Mouse (Mus musculus) kidney, embryonic 16.5 days (tissue): ENCODE measurements around the gene Neurl4. TPM values are rescaled to one million over a fixed set of nuclear protein-coding genes. Genes with fewer than 3 reads are reported as not detected.

Source experiments
- ATAC-seq: fragments of 200-750 bp; cut with Nextera tagmentation; 2 replicates; pipeline ENCODE4 v1.8.0; 2017; ENCODE audit warnings: moderate TSS enrichment; ENCODE audit not compliant: low FRiP score, low TSS enrichment
- H3K27ac ChIP-seq: fragments of 300-500 bp; sonication (generic); 2 replicates; pipeline ENCODE4 v1.5.1; 2014; ENCODE audit warnings: low read length
- H3K27me3 ChIP-seq: fragments of 300-500 bp; sonication (generic); 2 replicates; pipeline ENCODE4 v1.6.1; 2014; ENCODE audit warnings: low read length, control low read depth, mixed read lengths; ENCODE audit not compliant: insufficient read depth
- H3K36me3 ChIP-seq: fragments of 300-500 bp; sonication (generic); 2 replicates; pipeline ENCODE4 v1.6.1; 2014; ENCODE audit warnings: low read length, control low read depth, mixed read lengths; ENCODE audit not compliant: insufficient read depth
- H3K4me1 ChIP-seq: fragments of 300-500 bp; sonication (generic); 2 replicates; pipeline ENCODE4 v1.6.1; 2014; ENCODE audit warnings: low read length, control low read depth, mixed read lengths; ENCODE audit not compliant: insufficient read depth
- H3K4me2 ChIP-seq: fragments of 300-500 bp; sonication (generic); replicated peaks from 2 replicates; pipeline ENCODE4 v1.6.1; 2014; ENCODE audit warnings: low read depth, low read length
- H3K4me3 ChIP-seq: fragments of 300-500 bp; sonication (generic); 2 replicates; pipeline ENCODE4 v1.5.1; 2014; ENCODE audit warnings: mild to moderate bottlenecking, low read length
- H3K9ac ChIP-seq: fragments of 300-500 bp; sonication (generic); replicated peaks from 2 replicates; pipeline ENCODE4 v1.6.1; 2014; ENCODE audit warnings: low read length
- H3K9me3 ChIP-seq: fragments of 300-500 bp; sonication (generic); 2 replicates; pipeline ENCODE4 v1.6.1; 2016; ENCODE audit warnings: low read length, control low read depth
- WGBS: fragments of 180-500 bp; shearing (Covaris S2); extraction: QIAGEN DNeasy Blood & Tissue Kit; methylation state at CpG from one replicate; pipeline ENCODE4 v1.1.7; 2014; 5-methylcytosine and 5-hydroxymethylcytosine counted together
- microRNA-seq: library from miRNA; unstranded; fragments of <30 nt; microRNA quantifications from one replicate; pipeline ENCODE4, GENCODE M21; 2016
- polyA plus RNA-seq: library from polyadenylated mRNA; unstranded; fragments of >200 nt; fragmentation: Nextera tagmentation; extraction: Ambion mirVana; gene quantifications from 2 replicates; pipeline ENCODE4 v1.2.1, GENCODE M21; 2015

Gene Neurl4
- polyA plus RNA-seq, 1 experiment from 2014 or later = 12.8 TPM

DNA sequence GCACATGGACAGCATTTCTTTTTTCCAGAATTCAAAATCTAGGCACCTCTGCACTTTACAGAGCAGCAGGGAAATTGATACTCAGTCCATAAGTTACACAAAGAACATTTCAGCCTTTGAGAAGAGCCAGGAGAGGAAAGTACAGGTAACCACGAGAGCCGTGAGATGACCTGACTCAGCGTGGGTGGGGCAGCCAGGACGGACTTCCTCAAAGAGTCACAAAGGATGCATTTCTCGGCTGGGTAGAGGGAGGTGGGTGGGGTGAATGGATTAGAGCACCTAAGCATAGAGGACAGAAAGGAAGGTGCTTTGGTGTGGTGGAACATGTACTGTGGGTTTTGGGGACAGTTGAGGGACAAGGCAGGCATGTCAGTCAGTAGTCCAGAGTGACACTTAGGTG lies 61.0 kb downstream of the Neurl4 start:
- WGBS = 26% methylated on average over 5 of the region's 5 CpGs
- Histone ChIP-seq H3K36me3 (no peaks in the 10 kb centered on the region), H3K4me1 (peaks cover 6% of the 10 kb centered on the region; the same call in 1 of the 2 replicates), H3K27me3 (peaks cover 43% of the 10 kb centered on the region), H3K9me3 (no peaks in the 10 kb centered on the region), H3K4me2 (no peak overlapping the region), H3K4me3 (no peak overlapping the region), H3K27ac (no peak overlapping the region), H3K9ac (no peak overlapping the region)
- no peak for ATAC-seq

Small RNA genes within 50 kb of the gene (microRNA-seq; reads per million reads assigned to microRNA genes)
- gene Mir6924 = not detected

Other genes with a start within 250 kb of the Neurl4 start
- 0.19 TPM in 1 of 2 replicates, not detected in the other for gene Sox15, start 245.8 kb upstream of the Neurl4 start, polyA plus RNA-seq
- 79.5 and 84.0 TPM in 2 replicates for gene Mpdu1, start 238.4 kb upstream of the Neurl4 start, polyA plus RNA-seq
- 12.4 and 15.5 TPM in 2 replicates for gene Cd68, start 234.9 kb upstream of the Neurl4 start, polyA plus RNA-seq
- gene Eif4a1, start 228.6 kb upstream of the Neurl4 start, polyA plus RNA-seq = 571 and 587 TPM in 2 replicates
- gene Senp3, start 219.0 kb upstream of the Neurl4 start, polyA plus RNA-seq = 96.5 and 98.4 TPM in 2 replicates
- gene Tnfsf13, start 215.3 kb upstream of the Neurl4 start, polyA plus RNA-seq = 0.66 and 1.2 TPM in 2 replicates
- 8.8 and 11.5 TPM in 2 replicates for gene Tnfsf12, start 205.2 kb upstream of the Neurl4 start, polyA plus RNA-seq
- 4.6 and 6.1 TPM in 2 replicates for gene Tnfsfm13, start 205.0 kb upstream of the Neurl4 start, polyA plus RNA-seq
- gene Polr2a, start 142.4 kb upstream of the Neurl4 start, polyA plus RNA-seq = 28.3 and 33.6 TPM in 2 replicates
- gene Slc35g3, start 139.1 kb upstream of the Neurl4 start, polyA plus RNA-seq = 0.25 and 0.64 TPM in 2 replicates
- gene Zbtb4, start 135.2 kb upstream of the Neurl4 start, polyA plus RNA-seq = 2.9 TPM in 2 replicates
- gene Chrnb1, start 105.1 kb upstream of the Neurl4 start, polyA plus RNA-seq = 12.9 and 13.8 TPM in 2 replicates
- gene Fgf11, start 99.2 kb upstream of the Neurl4 start, polyA plus RNA-seq = 2.6 and 3.0 TPM in 2 replicates
- gene Tmem102, start 95.4 kb upstream of the Neurl4 start, polyA plus RNA-seq = 9.0 and 10.2 TPM in 2 replicates
- gene Gm39566, start 85.8 kb upstream of the Neurl4 start, polyA plus RNA-seq = not detected in 2 replicates
- gene Spem2, start 82.6 kb upstream of the Neurl4 start, polyA plus RNA-seq = not detected in 2 replicates
- 0.15 and 0.28 TPM in 2 replicates for gene Spem1, start 78.9 kb upstream of the Neurl4 start, polyA plus RNA-seq
- 6.0 and 6.6 TPM in 2 replicates for gene Nlgn2, start 63.3 kb upstream of the Neurl4 start, polyA plus RNA-seq
- gene Tmem256, start 62.6 kb upstream of the Neurl4 start, polyA plus RNA-seq = 371 and 389 TPM in 2 replicates
- gene Plscr3, start 54.7 kb upstream of the Neurl4 start, polyA plus RNA-seq = 105 and 119 TPM in 2 replicates
- 7.0 and 7.3 TPM in 2 replicates for gene Tnk1, start 42.3 kb upstream of the Neurl4 start, polyA plus RNA-seq
- gene Tmem95, start 23.1 kb upstream of the Neurl4 start, polyA plus RNA-seq = not detected in 2 replicates
- 11.3 and 12.5 TPM in 2 replicates for gene Kctd11, start 19.7 kb upstream of the Neurl4 start, polyA plus RNA-seq
- 0.44 and 0.67 TPM in 2 replicates for gene Acap1, start 5.5 kb upstream of the Neurl4 start, polyA plus RNA-seq
- gene 2810408A11Rik, start 85 bp upstream of the Neurl4 start, polyA plus RNA-seq = 11.7 and 12.8 TPM in 2 replicates
- gene Gps2, start 12.8 kb downstream of the Neurl4 start, polyA plus RNA-seq = 85.2 and 86.4 TPM in 2 replicates
- gene Eif5a, start 20.9 kb downstream of the Neurl4 start, polyA plus RNA-seq = 1,737 and 1,791 TPM in 2 replicates
- gene Ybx2, start 34.7 kb downstream of the Neurl4 start, polyA plus RNA-seq = 7.0 and 10.3 TPM in 2 replicates
- 20.8 and 22.4 TPM in 2 replicates for gene Slc2a4, start 47.1 kb downstream of the Neurl4 start, polyA plus RNA-seq
- gene Cldn7, start 63.7 kb downstream of the Neurl4 start, polyA plus RNA-seq = 225 and 227 TPM in 2 replicates
- 35.7 and 35.8 TPM in 2 replicates for gene Ctdnep1, start 80.1 kb downstream of the Neurl4 start, polyA plus RNA-seq
- gene Elp5, start 81.4 kb downstream of the Neurl4 start, polyA plus RNA-seq = 124 and 128 TPM in 2 replicates
- gene Gabarap, start 90.1 kb downstream of the Neurl4 start, polyA plus RNA-seq = 437 and 481 TPM in 2 replicates
- 69.1 and 74.5 TPM in 2 replicates for gene Phf23, start 94.7 kb downstream of the Neurl4 start, polyA plus RNA-seq
- 39.1 and 40.7 TPM in 2 replicates for gene Dvl2, start 99.5 kb downstream of the Neurl4 start, polyA plus RNA-seq
- 107 and 114 TPM in 2 replicates for gene Acadvl, start 114.3 kb downstream of the Neurl4 start, polyA plus RNA-seq
- gene Dlg4, start 115.9 kb downstream of the Neurl4 start, polyA plus RNA-seq = 9.3 and 13.2 TPM in 2 replicates
- 1.3 and 1.4 TPM in 2 replicates for gene Asgr1, start 153.0 kb downstream of the Neurl4 start, polyA plus RNA-seq
- gene Asgr2, start 191.6 kb downstream of the Neurl4 start, polyA plus RNA-seq = 0.17 and 0.19 TPM in 2 replicates
- gene Mgl2, start 229.3 kb downstream of the Neurl4 start, polyA plus RNA-seq = 0.31 and 0.36 TPM in 2 replicates